Mouse (Mus musculus): ENCODE measurements around the gene Insm1.

Gene Insm1

GRCm38 (mm10) chr2:146224141-146224540 lies 2.4 kb downstream of the Insm1 start:
- CTCF ChIA-PET, result interaction anchor here (0.6 kb wide), 1 partner anchor 586 kb away, joined by 3 read pairs; no protein-coding TSS in a partner anchor

GRCm38 (mm10) chr2:146225818-146226217 lies 4.1 kb downstream of the Insm1 start:
- CTCF ChIA-PET, result interaction anchor here (0.6 kb wide), 2 partner anchors 39 to 201 kb away, joined by 3 to 16 read pairs; no protein-coding TSS in a partner anchor

- CTCF ChIA-PET, result no interaction called here
These were observed 4.8 kb downstream of the Insm1 start for GRCm38 (mm10) chr2:146226484-146226883.

DNA sequence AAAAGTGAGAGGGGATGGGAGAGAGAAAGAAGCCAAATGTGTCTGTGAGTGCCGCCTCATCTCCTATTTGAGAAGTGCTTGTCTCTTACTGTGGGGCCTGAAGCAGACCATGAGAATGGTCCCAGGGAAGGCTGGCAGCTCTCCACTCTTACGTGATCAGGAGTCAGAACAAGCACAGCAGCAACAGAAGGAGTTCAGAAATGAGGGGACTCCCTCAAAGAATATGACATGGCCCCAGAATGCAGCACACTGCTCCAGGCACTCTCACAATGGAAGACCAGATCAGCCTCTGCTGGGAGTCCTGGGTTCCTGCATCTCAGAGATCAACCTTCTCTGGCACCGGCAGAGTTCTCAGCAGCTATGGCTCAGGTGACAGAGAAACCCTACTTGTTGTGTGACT lies 5.9 kb downstream of the Insm1 start:
- CTCF ChIA-PET, result no interaction called here

DNA sequence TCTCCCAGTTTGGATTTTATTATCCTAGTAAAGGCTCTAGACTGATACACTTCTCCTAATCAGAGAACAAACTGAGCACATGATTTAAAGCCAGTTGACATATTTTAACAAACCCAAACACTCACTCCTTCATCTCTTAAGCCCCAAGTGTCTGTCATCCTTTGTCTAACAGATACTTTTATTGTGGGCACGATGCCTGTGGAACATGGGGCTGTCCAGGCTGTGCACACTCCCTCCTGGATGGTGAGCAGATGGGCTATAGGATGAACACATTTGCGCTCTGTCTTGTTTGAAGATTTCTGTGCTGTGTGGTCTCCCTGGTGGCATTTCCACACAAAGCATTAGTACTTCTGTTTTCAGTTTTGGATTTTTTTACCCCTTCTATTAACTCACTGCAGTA lies 6.7 kb downstream of the Insm1 start:
- CTCF ChIA-PET, result no interaction called here

DNA sequence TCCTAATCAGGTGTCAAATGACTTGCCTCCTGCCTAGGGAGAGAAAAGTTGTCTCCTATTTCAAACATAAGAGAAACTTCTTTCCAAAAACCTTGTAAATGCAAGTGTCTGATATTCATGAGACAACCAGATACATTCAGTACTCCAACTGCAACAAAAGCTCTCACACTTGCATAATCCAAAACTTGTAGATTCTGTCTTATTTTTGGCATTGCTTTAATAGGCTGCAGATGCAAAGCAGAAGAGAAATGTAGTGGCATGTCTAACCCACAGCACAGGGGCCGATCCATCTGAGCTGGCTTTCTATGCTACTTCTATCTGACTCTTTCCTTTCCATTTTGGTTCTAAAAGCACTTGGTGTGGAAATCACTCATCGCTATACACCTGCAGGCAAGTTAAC lies 9.8 kb downstream of the Insm1 start:
- CTCF ChIA-PET, result no interaction called here

DNA sequence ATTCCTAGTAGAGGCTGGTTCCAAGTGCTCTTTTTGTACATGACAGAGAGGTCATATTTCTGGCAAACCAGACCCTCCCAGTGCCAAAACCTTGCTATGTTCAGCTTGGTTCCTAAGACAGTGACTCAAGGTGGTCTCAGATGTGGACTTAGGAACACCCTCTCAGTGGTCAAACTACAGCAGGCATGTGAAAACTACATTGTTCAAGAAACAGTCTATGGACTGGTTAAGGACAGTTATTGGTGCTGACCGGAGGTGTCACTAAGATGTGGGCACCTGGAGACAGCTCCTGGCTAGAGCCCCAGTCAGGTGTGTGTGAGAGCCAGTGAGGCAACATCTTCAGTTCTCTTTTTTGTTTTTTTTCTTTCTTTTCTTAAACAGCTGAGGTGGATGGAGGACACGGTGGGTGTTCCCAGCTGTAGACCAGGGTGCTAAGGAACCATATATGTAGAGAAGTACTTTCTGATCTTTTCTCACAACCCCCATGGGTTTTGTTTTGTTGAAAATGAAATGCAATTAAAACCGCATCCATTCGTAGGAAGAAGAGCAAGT lies 17.6 kb downstream of the Insm1 start:
- CTCF ChIA-PET, result interaction anchor here (0.6 kb wide), 1 partner anchor 285 kb away, joined by 3 read pairs; no protein-coding TSS in a partner anchor

GRCm38 (mm10) chr2:146244049-146244448 lies 22.3 kb downstream of the Insm1 start:
- CTCF ChIA-PET, result no interaction called here

- CTCF ChIA-PET, result no interaction called here
These were observed 23.7 kb downstream of the Insm1 start for GRCm38 (mm10) chr2:146245401-146245800.

- CTCF ChIA-PET, result no interaction called here
These were observed 24.8 kb downstream of the Insm1 start for GRCm38 (mm10) chr2:146246409-146247075.

DNA sequence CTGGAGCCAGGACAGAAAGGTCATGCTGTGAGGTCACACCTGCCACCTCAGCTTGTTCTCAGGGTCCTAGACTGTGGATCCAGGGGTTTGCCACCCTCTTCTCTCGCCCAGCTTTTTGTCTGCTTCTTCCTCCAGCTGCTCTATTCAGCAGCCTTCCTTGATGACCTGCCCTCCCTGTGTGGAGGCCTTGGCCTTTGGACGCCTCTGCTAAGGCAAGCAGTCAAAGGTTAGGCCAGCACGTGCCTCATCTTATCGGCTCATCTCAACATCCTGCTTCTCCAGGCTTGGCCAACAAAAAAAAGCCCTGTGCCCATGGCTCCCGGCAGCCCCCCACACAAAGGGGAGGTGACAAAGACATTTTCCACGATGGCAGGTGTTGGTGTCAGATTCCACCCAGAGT lies 25.9 kb downstream of the Insm1 start:
- CTCF ChIA-PET, result no interaction called here

DNA sequence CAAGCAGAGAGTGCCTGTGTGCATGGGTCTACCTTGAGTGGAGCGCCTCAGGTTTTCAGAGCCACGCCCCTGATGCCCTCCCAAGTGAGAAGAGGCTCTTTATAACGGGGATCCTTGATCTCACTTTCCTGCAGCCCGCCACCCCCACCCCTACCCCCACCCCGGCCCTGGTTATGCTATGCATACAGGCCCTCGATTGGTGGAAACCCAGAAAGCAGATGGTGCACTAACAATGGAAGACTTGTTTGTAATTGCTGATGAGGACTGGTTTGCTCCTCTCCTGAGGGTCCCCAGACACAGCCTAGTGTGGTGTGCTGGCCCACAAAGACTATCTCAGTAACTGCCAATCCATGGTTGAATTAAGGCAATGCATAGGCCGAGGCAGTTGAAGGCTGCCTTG lies 27.3 kb downstream of the Insm1 start:
- CTCF ChIA-PET, result no interaction called here

DNA sequence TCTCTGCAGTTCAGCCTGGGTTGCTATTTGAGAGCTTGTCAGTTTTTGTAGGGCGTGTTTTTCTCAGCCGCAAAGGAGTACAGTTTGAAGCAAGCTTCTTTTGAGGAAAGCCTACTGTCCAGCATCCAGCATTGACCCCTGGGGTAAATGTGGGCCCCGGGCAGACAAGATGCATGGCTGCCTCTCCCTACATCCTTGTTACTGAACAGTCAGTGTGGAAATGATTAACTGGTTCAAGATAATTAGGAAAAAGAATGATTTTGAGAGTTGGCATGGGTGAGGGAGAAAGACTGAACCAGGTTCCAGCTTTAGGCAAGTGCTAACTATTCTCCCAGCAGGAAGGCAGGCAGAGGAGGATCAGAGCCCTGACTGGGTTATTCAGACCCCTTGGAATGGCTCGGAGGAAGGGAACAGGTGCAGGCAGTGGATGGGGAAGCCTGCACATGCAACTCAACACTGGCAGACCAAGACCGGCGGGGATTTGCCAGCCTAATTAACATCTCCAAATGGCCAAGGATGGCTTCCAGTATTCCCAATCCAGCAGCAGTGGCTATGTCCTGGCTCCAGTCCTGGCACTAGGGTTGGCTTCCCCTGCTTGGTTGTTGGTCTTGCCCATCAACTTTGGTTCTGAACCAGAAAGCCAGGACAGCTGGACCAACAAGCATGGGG lies 28.6 kb downstream of the Insm1 start:
- CTCF ChIA-PET, result no interaction called here

DNA sequence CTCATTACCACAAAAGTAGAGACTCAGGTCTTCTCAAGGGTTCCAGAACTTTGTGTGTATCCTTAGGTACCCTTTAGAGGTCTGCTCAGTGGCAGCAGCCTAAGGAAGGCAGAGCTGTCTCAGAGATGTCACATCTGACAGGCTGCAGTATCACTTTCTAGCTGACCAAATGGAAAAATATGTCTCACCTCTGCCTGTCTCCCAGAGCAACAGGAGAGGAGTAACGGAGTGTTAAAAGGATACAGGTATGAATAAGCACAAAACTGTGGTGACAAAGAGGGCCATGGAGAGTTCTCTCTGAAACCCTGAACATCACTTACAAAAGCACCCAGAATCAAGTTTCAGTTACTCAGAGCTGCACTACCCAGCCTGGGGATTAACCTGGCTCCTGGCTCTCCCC lies 32.7 kb downstream of the Insm1 start:
- CTCF ChIA-PET, result no interaction called here

DNA sequence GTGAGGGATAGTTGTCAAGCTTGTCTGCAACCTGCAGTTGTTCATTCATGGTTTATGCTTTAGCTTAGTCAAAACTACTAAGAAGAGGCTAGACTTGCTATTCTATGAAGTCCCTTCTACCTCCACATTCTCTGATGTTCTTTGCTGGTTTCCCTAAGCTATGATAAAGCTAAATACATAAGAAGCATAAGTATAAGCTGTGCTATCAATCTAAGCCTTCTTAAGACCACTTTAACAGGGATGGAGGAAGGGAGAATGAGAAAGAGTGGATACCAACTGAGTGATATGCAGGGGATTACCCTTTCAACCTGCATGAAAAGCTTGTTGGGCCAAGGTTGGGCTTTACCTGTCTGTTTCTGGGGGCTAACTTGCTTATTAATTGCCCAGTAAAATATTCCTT lies 33.9 kb downstream of the Insm1 start:
- CTCF ChIA-PET, result no interaction called here

DNA sequence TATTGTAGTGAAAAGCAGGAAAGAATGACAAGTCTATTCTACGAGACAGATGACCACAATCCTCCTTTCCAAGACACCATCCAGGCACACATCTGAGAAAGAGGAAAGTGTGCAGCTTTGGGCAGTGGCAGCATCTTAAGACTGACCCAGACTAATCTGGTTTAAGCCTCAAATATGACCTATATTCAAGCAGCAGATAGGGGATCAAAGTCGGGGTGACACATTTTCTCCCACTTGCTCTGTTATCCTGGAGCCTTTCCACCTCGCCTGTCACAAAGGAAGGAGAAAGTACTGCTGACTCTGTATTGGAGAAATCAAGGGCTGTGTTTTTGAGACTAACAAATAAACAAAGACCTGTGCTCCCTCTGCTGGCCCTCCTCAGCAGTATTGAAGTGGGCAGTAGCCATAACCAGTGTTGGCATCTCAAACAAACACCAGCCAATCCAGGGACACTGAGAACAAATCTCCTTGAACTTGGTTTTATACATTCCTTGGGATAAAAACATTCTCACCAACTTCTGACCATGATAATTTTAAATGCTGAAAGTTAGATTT lies 34.7 kb downstream of the Insm1 start:
- CTCF ChIA-PET, result no interaction called here

GRCm38 (mm10) chr2:146257037-146257436 lies 35.3 kb downstream of the Insm1 start:
- CTCF ChIA-PET, result no interaction called here

DNA sequence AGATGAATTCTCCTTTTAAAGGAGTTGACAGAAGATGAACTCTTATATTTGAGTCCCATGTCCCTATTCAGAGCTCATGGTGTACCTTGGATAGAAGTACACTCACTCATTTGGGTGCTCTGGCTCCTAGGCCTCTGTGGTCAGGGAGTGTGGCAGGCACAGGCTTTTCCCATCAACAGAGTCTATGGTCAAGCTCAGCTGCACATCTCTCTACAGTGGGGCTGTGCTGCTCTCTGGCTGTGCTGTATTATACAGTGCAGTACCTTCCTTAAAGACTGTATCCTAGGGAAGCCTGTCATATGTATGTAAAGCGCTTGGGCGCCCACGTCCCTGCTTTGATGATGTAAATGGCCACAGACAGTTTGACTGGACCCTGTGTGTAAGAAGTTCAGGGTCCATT lies 35.9 kb downstream of the Insm1 start:
- CTCF ChIA-PET, result no interaction called here

DNA sequence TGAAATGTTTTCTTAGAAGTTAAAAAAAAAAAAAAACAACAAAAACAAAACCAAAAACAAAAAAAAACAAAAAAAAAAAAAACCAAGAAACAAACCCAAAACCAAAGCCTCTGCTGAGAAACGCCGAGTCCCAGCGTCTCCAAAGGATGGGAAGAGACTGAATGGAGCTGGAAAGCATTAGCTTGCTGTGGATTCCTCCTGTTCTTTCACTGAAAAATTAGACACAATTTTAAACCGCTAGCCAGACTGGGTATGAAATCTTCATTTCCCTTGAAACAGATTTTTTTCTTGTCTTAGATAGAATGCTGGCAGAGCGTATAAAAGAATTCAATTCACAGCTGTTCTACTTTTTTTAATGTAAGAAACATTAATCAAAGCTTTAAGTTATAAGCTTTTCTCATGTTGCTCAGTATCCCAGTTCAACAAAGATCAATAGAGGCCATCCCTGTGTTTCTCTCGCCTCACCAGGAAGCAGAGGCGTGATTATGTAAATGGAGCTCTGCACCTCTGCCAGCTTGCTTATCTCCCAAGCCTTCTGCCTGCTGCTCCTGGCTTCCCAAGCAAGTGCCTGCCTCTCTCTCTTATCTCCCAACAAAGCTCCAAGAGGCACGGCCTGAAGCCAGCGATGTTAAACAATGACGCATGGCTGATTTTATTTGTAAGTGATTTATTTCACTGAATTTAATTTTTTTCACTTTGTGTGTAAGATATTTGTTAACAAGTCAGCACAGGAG lies 37.2 kb downstream of the Insm1 start:
- CTCF ChIA-PET, result no interaction called here

- CTCF ChIA-PET, result no interaction called here
These were observed 38.3 kb downstream of the Insm1 start for GRCm38 (mm10) chr2:146259787-146260560.

DNA sequence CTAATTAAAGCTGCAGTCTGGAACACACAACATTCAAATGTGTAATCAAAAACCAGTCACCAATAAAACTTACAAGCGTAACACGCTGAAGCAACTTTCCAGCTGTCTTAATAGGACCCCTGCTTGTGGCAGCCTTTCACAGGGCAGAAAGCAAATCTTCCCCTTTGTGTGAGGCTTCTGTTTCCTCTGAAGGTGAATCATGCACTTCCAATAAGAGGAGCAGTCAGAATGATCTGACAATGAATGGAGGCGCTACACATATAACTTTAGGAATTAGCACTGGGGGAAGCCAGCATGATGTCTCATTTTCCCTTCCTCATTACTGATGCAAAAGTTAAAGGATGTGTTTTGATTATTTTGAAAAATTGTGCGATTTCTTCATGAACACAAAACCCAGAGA lies 39.4 kb downstream of the Insm1 start:
- CTCF ChIA-PET, result no interaction called here

DNA sequence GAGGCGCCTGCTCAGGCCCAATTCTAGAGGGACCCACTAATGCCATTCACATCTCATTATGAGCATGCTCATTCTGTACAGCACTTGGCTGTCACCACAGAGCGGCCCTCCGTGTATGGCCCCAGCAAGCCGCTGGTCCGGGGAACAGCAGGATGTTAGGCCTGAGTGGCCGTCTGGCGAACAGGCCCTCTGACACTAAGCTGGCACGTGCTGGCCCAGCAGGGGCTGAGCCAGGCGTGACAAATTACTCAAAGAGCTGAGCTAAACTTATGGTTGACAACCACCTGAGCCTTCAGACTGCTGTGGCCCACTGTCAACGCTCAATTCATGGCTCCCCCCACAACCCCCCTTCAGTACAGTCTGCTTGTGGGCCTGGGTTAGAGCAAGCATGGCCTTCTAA lies 40.5 kb downstream of the Insm1 start:
- CTCF ChIA-PET, result no interaction called here

All from spleen, embryonic (tissue).